Mouse (Mus musculus) liver, postnatal 0 days (tissue): ENCODE data around the gene Gcgr. TPM values are rescaled to one million over a fixed set of nuclear protein-coding genes. Genes with fewer than 3 reads are reported as not detected.

Source experiments
- ATAC-seq: fragments of 200-750 bp; cut with Nextera tagmentation; 2 replicates; pipeline ENCODE4 v1.8.0; 2017; ENCODE audit warnings: mild to moderate bottlenecking, moderate library complexity
- DNase-seq: peaks from one replicate; pipeline ENCODE4 v3.0.0-alpha.2; 2016
- H3K27ac ChIP-seq: fragments of 300-500 bp; sonication (generic); 2 replicates; pipeline ENCODE4 v1.5.1; 2014; ENCODE audit warnings: antibody characterized with exemption, moderate library complexity, mild to moderate bottlenecking, low read depth
- H3K27me3 ChIP-seq: fragments of 300-500 bp; sonication (generic); 2 replicates; pipeline ENCODE4 v1.6.1; 2014; ENCODE audit warnings: low read length, control low read depth, mixed read lengths; ENCODE audit not compliant: insufficient read depth
- H3K36me3 ChIP-seq: fragments of 300-500 bp; sonication (generic); replicated peaks from 2 replicates; pipeline ENCODE4 v1.6.1; 2014; ENCODE audit warnings: mild to moderate bottlenecking, control low read depth, low read length, moderate library complexity, mixed read lengths; ENCODE audit not compliant: insufficient read depth
- H3K4me1 ChIP-seq: fragments of 300-500 bp; sonication (generic); 2 replicates; pipeline ENCODE4 v1.6.1; 2014; ENCODE audit warnings: antibody characterized with exemption, mild to moderate bottlenecking, control low read depth; ENCODE audit not compliant: insufficient read depth
- H3K4me2 ChIP-seq: fragments of 300-500 bp; sonication (generic); 2 replicates; pipeline ENCODE4 v1.6.1; 2014; ENCODE audit warnings: low read depth, mild to moderate bottlenecking, low read length, moderate library complexity, mixed read lengths
- H3K4me3 ChIP-seq: fragments of 300-500 bp; sonication (generic); 2 replicates; pipeline ENCODE4 v1.5.1; 2014; ENCODE audit warnings: low read depth, low read length
- H3K9ac ChIP-seq: fragments of 300-500 bp; sonication (generic); replicated peaks from 2 replicates; pipeline ENCODE4 v1.6.1; 2014; ENCODE audit warnings: mild to moderate bottlenecking, moderate library complexity
- H3K9me3 ChIP-seq: fragments of 300-500 bp; sonication (generic); 2 replicates; pipeline ENCODE4 v1.6.1; 2016; ENCODE audit warnings: mild to moderate bottlenecking, control low read depth, low read length, mixed read lengths
- CTCF ChIP-seq: sonication (generic); IDR thresholded peaks from 2 replicates; pipeline ENCODE4 v1.5.1; 2016; ENCODE audit warnings: antibody characterized with exemption, low read depth
- EP300 ChIP-seq: IDR thresholded peaks from 2 replicates; pipeline ENCODE4 v1.6.1; 2016; ENCODE audit warnings: antibody characterized with exemption, low read depth, mild to moderate bottlenecking
- WGBS: fragments of 180-500 bp; shearing (Covaris S2); extraction: QIAGEN DNeasy Blood & Tissue Kit; methylation state at CpG from one replicate; pipeline ENCODE4 v1.1.7; 2014; ENCODE audit not compliant: insufficient replicate concordance; 5-methylcytosine and 5-hydroxymethylcytosine counted together
- polyA plus RNA-seq: library from polyadenylated mRNA; unstranded; fragments of >200 nt; fragmentation: Nextera tagmentation; extraction: Ambion mirVana; gene quantifications from 2 replicates; pipeline ENCODE4 v1.2.1, GENCODE M21; 2015

Gcgr gene
- polyA plus RNA-seq, 1 experiment from 2014 or later, result 66.9 TPM

GRCm38 (mm10) chr11:120588531-120588930 lies 58.0 kb downstream of the Gcgr start:
- H3K4me1 ChIP-seq, result no peaks in the 10 kb centered on the region
- no peak overlapping the region for H3K4me2 ChIP-seq
- DNase-seq (no peak), ATAC-seq (peak; percentile 53)
- H3K36me3 ChIP-seq, result peaks cover 62% of the 10 kb centered on the region
- H3K4me3 ChIP-seq, result no peak overlapping the region
- no peak overlapping the region for H3K27ac ChIP-seq
- WGBS, result 45% methylated on average over 6 of the region's 6 CpGs
- H3K9ac ChIP-seq, result no peak overlapping the region
- H3K9me3 ChIP-seq, result no peaks in the 10 kb centered on the region
- no peaks in the 10 kb centered on the region for H3K27me3 ChIP-seq
- no peak for TF ChIP-seq EP300
- TF ChIP-seq CTCF, result no peak

Other genes with a start within 250 kb of the Gcgr start
- 463 and 498 TPM in 2 replicates for gene Actg1, start 182.2 kb upstream of the Gcgr start, polyA plus RNA-seq
- not detected in 2 replicates for gene Fscn2, start 169.2 kb upstream of the Gcgr start, polyA plus RNA-seq
- 5.5 and 5.8 TPM in 2 replicates for gene Faap100, start 151.9 kb upstream of the Gcgr start, polyA plus RNA-seq
- gene Nploc4, start 93.0 kb upstream of the Gcgr start, polyA plus RNA-seq, result 12.5 and 12.8 TPM in 2 replicates
- gene Tspan10, start 88.1 kb upstream of the Gcgr start, polyA plus RNA-seq, result not detected in 2 replicates
- 0.20 TPM in 1 of 2 replicates, not detected in the other for gene Pde6g, start 77.2 kb upstream of the Gcgr start, polyA plus RNA-seq
- 18.9 and 19.0 TPM in 2 replicates for gene Oxld1, start 72.6 kb upstream of the Gcgr start, polyA plus RNA-seq
- gene Ccdc137, start 72.6 kb upstream of the Gcgr start, polyA plus RNA-seq, result 9.0 and 11.7 TPM in 2 replicates
- 11.9 and 13.5 TPM in 2 replicates for gene Arl16, start 63.1 kb upstream of the Gcgr start, polyA plus RNA-seq
- 133 and 139 TPM in 2 replicates for gene Mrpl12, start 46.1 kb upstream of the Gcgr start, polyA plus RNA-seq
- 96.7 and 99.7 TPM in 2 replicates for gene Slc25a10, start 38.9 kb upstream of the Gcgr start, polyA plus RNA-seq
- gene Mcrip1, start 19.0 kb downstream of the Gcgr start, polyA plus RNA-seq, result 59.2 and 61.0 TPM in 2 replicates
- gene Ppp1r27, start 20.4 kb downstream of the Gcgr start, polyA plus RNA-seq, result 0.19 and 1.5 TPM in 2 replicates
- gene P4hb, start 42.6 kb downstream of the Gcgr start, polyA plus RNA-seq, result 683 and 697 TPM in 2 replicates
- gene Arhgdia, start 50.9 kb downstream of the Gcgr start, polyA plus RNA-seq, result 148 and 156 TPM in 2 replicates
- gene Alyref, start 67.7 kb downstream of the Gcgr start, polyA plus RNA-seq, result 162 and 168 TPM in 2 replicates
- gene Anapc11, start 67.7 kb downstream of the Gcgr start, polyA plus RNA-seq, result 46.1 and 47.5 TPM in 2 replicates
- 20.9 and 22.2 TPM in 2 replicates for gene Npb, start 77.8 kb downstream of the Gcgr start, polyA plus RNA-seq
- gene Pcyt2, start 87.2 kb downstream of the Gcgr start, polyA plus RNA-seq, result 217 and 222 TPM in 2 replicates
- 34.3 TPM in 2 replicates for gene Sirt7, start 94.5 kb downstream of the Gcgr start, polyA plus RNA-seq
- gene Mafg, start 102.9 kb downstream of the Gcgr start, polyA plus RNA-seq, result 30.8 and 35.8 TPM in 2 replicates
- 1.5 and 1.7 TPM in 2 replicates for gene Pycr1, start 113.1 kb downstream of the Gcgr start, polyA plus RNA-seq
- gene Myadml2, start 117.5 kb downstream of the Gcgr start, polyA plus RNA-seq, result 0.26 and 0.50 TPM in 2 replicates
- gene Notum, start 130.5 kb downstream of the Gcgr start, polyA plus RNA-seq, result 0.15 and 0.29 TPM in 2 replicates
- gene Aspscr1, start 142.3 kb downstream of the Gcgr start, polyA plus RNA-seq, result 56.8 and 57.1 TPM in 2 replicates
- 81.0 and 88.0 TPM in 2 replicates for gene Cenpx, start 183.0 kb downstream of the Gcgr start, polyA plus RNA-seq
- 5.1 and 5.4 TPM in 2 replicates for gene Lrrc45, start 183.2 kb downstream of the Gcgr start, polyA plus RNA-seq
- 0.36 and 0.38 TPM in 2 replicates for gene Rac3, start 190.8 kb downstream of the Gcgr start, polyA plus RNA-seq
- 118 and 141 TPM in 2 replicates for gene Dcxr, start 196.6 kb downstream of the Gcgr start, polyA plus RNA-seq
- gene Cbr2, start 201.4 kb downstream of the Gcgr start, polyA plus RNA-seq, result 0.26 and 0.94 TPM in 2 replicates
- 1.6 and 2.3 TPM in 2 replicates for gene Hmga1b, start 232.1 kb downstream of the Gcgr start, polyA plus RNA-seq